In the genomic region with DNA sequence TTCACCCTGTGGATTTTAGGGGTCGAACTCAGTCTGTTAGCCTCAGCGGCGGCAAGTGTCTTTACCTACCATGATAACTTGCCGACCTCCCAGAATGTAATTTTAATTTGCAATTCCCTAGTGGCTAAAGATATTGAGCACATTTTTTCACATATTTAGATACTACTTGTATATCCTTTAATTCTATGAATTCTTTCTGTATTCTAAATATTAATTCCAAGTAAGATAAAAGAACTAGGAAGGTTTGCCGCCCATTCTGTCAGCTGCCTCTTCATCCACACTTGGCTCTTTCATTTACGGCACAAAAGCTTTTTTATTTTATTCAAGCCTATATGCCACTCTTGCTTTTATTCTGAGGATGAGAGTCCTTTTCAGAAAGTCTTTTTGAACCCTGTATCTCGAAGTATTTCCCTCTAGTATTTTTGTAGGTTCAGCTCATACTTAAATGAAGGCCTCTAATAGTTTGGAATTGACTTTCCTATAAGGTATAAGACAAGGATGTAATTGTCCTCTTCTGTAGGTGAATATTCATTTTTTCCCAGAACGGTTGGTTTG, we compare ENCODE assay signal across 18 mouse cellular contexts. TPM values are rescaled to one million over a fixed set of nuclear protein-coding genes. Genes with fewer than 3 reads are reported as not detected.
A peak's percentile ranks its signal among the peaks of the same experiment; 100 is the strongest.
DNase-seq lines count a peak whose midpoint lies in the region.
"Had no signal": no experiment of that assay in that cellular context is flagged by ENCODE, and none has a peak within 500 bp of the region (broad histone marks: within the 10 kb centered on the region; RNA-seq: fewer than 3 reads in every experiment).

No protein-coding gene starts in this region.

- intact Hi-C loops in heart, postnatal 10 days (cut with DNase I), result no loop called here

- DNase-seq in heart, adult 11 months, result peak; percentile 50
- DNase-seq in heart, postnatal 10 days, result no peak
- DNase-seq in 3T3-L1 (ENCODE audit: low read depth, low spot score) (peak; percentile 92), adipocyte (ENCODE audit: low spot score) (peak; percentile 93)
- no peak for DNase-seq in lung, postnatal 25 days (ENCODE audit: low spot score)
- no peak for DNase-seq in gastrocnemius, adult 18-20 months (ENCODE audit: low spot score)
- DNase-seq: adrenal gland, adult 2 months; adrenal gland, adult 8-10 months; adrenal gland, postnatal 10 days; adrenal gland, postnatal 14 days; adrenal gland, postnatal 25 days; adrenal gland, postnatal 36 days; B cell, adult 2 months; cerebellum, adult 11 months; cerebellum, adult 11-12 months; cerebellum, adult 18-20 months; cerebellum, adult 2 months; cerebellum, adult 8-10 months had no signal

RNA-seq across cellular contexts. Expression of gene Cpsf6, which starts 3.3 kb away (rescaled TPM):
- total RNA-seq in heart, postnatal 10 days (2021), result 10 to 100 TPM; 55.7 to 61.6 TPM
- 10 to 100 TPM; 18.1 to 22.0 TPM for total RNA-seq in gastrocnemius, adult 18-20 months (2021)

Comparison
In these comparisons a context has a peak if more than half of its experiments do, and no peak if none do; other contexts are left out.
1. DNase-seq: peak in heart, adult 11 months (single experiment), 3T3-L1 (single experiment) and adipocyte (single experiment); none in heart, postnatal 10 days (0 of 2), lung, postnatal 25 days (single experiment) and gastrocnemius, adult 18-20 months (single experiment).